Mouse (Mus musculus) erythroid progenitor cell, adult 5-6 weeks (primary cell): ENCODE data around the gene Gsn. TPM values are rescaled to one million over a fixed set of nuclear protein-coding genes. Genes with fewer than 3 reads are reported as not detected.

Experiments used
- total RNA-seq, 2 experiments: library from RNA; stranded (forward) in 1 of 2; stranded (reverse) in 1 of 2; fragments of 150-400 nt in 1 of 2; fragments of 186-747, 209-891 nt in 1 of 2; gene quantifications; 2 replicates each; pipeline versions ENCODE4 v1.2.3 to v1.2.4; 2015 to 2017; ENCODE audit warnings: low replicate concordance in 2 of 2

Gsn gene
- total RNA-seq, 2 experiments from 2014 or later = 5.9 to 6.7 TPM

Other genes with a start within 250 kb of the Gsn start
- not detected in 2 replicates for gene Hc, start 194.9 kb upstream of the Gsn start, total RNA-seq (2015; ENCODE audit: low replicate concordance)
- gene Hc, start 194.9 kb upstream of the Gsn start, total RNA-seq (2017; ENCODE audit: low replicate concordance) = not detected in 2 replicates
- not detected in 2 replicates for gene AI182371, start 154.8 kb upstream of the Gsn start, total RNA-seq (2015; ENCODE audit: low replicate concordance)
- gene AI182371, start 154.8 kb upstream of the Gsn start, total RNA-seq (2017; ENCODE audit: low replicate concordance) = 1.3 TPM in 1 of 2 replicates, not detected in the other
- 86.1 and 116 TPM in 2 replicates for gene Cntrl, start 146.9 kb upstream of the Gsn start, total RNA-seq (2015; ENCODE audit: low replicate concordance)
- gene Cntrl, start 146.9 kb upstream of the Gsn start, total RNA-seq (2017; ENCODE audit: low replicate concordance) = 78.9 and 99.0 TPM in 2 replicates
- 67.8 and 79.2 TPM in 2 replicates for gene Rab14, start 55.3 kb upstream of the Gsn start, total RNA-seq (2015; ENCODE audit: low replicate concordance)
- gene Rab14, start 55.3 kb upstream of the Gsn start, total RNA-seq (2017; ENCODE audit: low replicate concordance) = 71.3 and 117 TPM in 2 replicates
- 563 and 590 TPM in 2 replicates for gene Stom, start 80.6 kb downstream of the Gsn start, total RNA-seq (2015; ENCODE audit: low replicate concordance)
- 638 and 692 TPM in 2 replicates for gene Stom, start 80.6 kb downstream of the Gsn start, total RNA-seq (2017; ENCODE audit: low replicate concordance)
- not detected in 2 replicates for gene 4930568D16Rik, start 111.3 kb downstream of the Gsn start, total RNA-seq (2015; ENCODE audit: low replicate concordance)
- not detected in 2 replicates for gene 4930568D16Rik, start 111.3 kb downstream of the Gsn start, total RNA-seq (2017; ENCODE audit: low replicate concordance)
- not detected in 2 replicates for gene 4930402F06Rik, start 140.8 kb downstream of the Gsn start, total RNA-seq (2015; ENCODE audit: low replicate concordance)
- not detected in 2 replicates for gene 4930402F06Rik, start 140.8 kb downstream of the Gsn start, total RNA-seq (2017; ENCODE audit: low replicate concordance)
- gene Ggta1, start 206.9 kb downstream of the Gsn start, total RNA-seq (2015; ENCODE audit: low replicate concordance) = 12.2 and 14.4 TPM in 2 replicates
- 6.2 and 6.8 TPM in 2 replicates for gene Ggta1, start 206.9 kb downstream of the Gsn start, total RNA-seq (2017; ENCODE audit: low replicate concordance)